Comparison of ENCODE assay signal across 8 mouse cellular contexts in genomic region chr7:19024096-19024506, GRCm38 (mm10). TPM values are rescaled to one million over a fixed set of nuclear protein-coding genes. Genes with fewer than 3 reads are reported as not detected.
DNase-seq lines count a peak whose midpoint lies in the region; ATAC-seq lines count a peak whose summit lies in the region.

Gene Sympk, plus strand, starts transcription at chr7:19024377.

- peaks cover 44% of the 10 kb centered on the region for H3K27me3 ChIP-seq in hindbrain, embryonic 12.5 days

- 1% methylated on average over 31 of the region's 50 CpGs for WGBS in hindbrain, embryonic 12.5 days

- no peaks in the 10 kb centered on the region for H3K9me3 ChIP-seq in hindbrain, embryonic 12.5 days (replicated peaks)

- peak within 1 kb of the TSS; percentile 95 for H3K9ac ChIP-seq in hindbrain, embryonic 12.5 days

- peak; percentile 97 for DNase-seq in Muller cell, postnatal 12 days (ENCODE audit: inconsistent ontology term)
- peak; percentile 97 for DNase-seq in cerebellum, adult 9-11 months
- DNase-seq in frontal cortex, postnatal 10 days (ENCODE audit: low spot score in 2 of 2), result peak; percentile 91 to 95
- peak; percentile 91 to 95 for DNase-seq in layer of hippocampus, postnatal 14 days (ENCODE audit: low spot score in 2 of 2)
- peak; percentile 95 for DNase-seq in lung, postnatal 14 days
- DNase-seq in retina, adult 2 months (ENCODE audit: low read depth, low spot score), result peak; percentile 92
- peak; percentile 92 to 97 for DNase-seq in thymus, postnatal 36 days

- H3K27ac ChIP-seq in hindbrain, embryonic 12.5 days, result peak within 1 kb of the TSS; percentile 70

- peak; percentile 95 for ATAC-seq in hindbrain, embryonic 12.5 days (ENCODE audit: low FRiP score)

- H3K4me2 ChIP-seq in hindbrain, embryonic 12.5 days (replicated peaks), result peak within 1 kb of the TSS; percentile 80

- peak within 1 kb of the TSS; percentile 92 for H3K4me3 ChIP-seq in hindbrain, embryonic 12.5 days

- peaks cover 6% of the 10 kb centered on the region for H3K36me3 ChIP-seq in hindbrain, embryonic 12.5 days

- H3K4me1 ChIP-seq in hindbrain, embryonic 12.5 days, result peaks cover 19% of the 10 kb centered on the region

RNA-seq across cellular contexts. Expression of gene Sympk, which starts in this region (rescaled TPM):
- polyA plus RNA-seq in hindbrain, embryonic 12.5 days (2016; fragmentation: Nextera tagmentation; extraction: Ambion mirVana), result 47.0 and 50.8 TPM in 2 replicates
- 100 to 1,000 TPM; 103 to 105 TPM for total RNA-seq in layer of hippocampus, postnatal 14 days (2021)

Comparison
In these comparisons a context has a peak if more than half of its experiments do, and no peak if none do; other contexts are left out.
1. Peak in every context shown above with its lines: DNase-seq, ATAC-seq, H3K4me3 ChIP-seq and H3K27ac ChIP-seq.